Mouse (Mus musculus): ENCODE measurements around the gene Bmper.

- no peak for TF ChIP-seq CTCF (IDR thresholded peaks at IDR 0.05; ENCODE audit: low read depth)
- no peak for TF ChIP-seq EP300 (IDR thresholded peaks at IDR 0.05; ENCODE audit: low read depth)
Observed at GRCm38 (mm10) chr9:23444975-23445374, 222.1 kb downstream of the Bmper start.

Measured in liver, postnatal 0 days (tissue).